Mouse (Mus musculus): ENCODE data around the gene Cyba. TPM values are rescaled to one million over a fixed set of nuclear protein-coding genes. Genes with fewer than 3 reads are reported as not detected.

Gene Cyba
- polyA plus RNA-seq, 1 experiment from 2014 or later = 51.4 TPM

DNA sequence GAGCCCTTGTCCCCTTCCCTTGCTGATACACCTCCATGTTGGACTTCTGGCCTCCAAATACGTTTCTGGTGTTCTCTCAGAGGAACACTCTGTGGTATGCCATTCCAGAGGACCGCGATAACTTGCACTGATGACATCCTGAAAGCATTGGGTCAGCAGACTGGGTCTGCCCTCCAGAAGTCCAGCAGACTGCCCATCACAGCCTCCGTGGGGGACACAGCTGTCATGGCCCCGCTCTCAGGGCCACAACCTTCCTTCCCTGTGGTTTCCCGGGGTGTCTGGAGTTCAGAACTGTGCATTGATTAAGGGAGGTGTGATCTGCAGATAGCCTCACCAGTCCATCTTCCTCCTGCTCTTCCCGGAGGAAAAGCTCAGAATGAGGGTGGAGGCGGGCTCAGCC lies 29.8 kb upstream of the Cyba start:
- no peak overlapping the region for H3K4me2 ChIP-seq
- no peak overlapping the region for H3K9ac ChIP-seq
- no peak overlapping the region for H3K4me3 ChIP-seq
- 67% methylated on average over 8 of the region's 8 CpGs for WGBS
- no peak overlapping the region for H3K27ac ChIP-seq (replicated peaks)
- peaks cover 12% of the 10 kb centered on the region for H3K4me1 ChIP-seq (replicated peaks)
- H3K27me3 ChIP-seq = peaks cover 67% of the 10 kb centered on the region
- ATAC-seq (ENCODE audit: low read depth) = no peak
- H3K9me3 ChIP-seq = no peaks in the 10 kb centered on the region
- H3K36me3 ChIP-seq = peaks cover 25% of the 10 kb centered on the region

DNA sequence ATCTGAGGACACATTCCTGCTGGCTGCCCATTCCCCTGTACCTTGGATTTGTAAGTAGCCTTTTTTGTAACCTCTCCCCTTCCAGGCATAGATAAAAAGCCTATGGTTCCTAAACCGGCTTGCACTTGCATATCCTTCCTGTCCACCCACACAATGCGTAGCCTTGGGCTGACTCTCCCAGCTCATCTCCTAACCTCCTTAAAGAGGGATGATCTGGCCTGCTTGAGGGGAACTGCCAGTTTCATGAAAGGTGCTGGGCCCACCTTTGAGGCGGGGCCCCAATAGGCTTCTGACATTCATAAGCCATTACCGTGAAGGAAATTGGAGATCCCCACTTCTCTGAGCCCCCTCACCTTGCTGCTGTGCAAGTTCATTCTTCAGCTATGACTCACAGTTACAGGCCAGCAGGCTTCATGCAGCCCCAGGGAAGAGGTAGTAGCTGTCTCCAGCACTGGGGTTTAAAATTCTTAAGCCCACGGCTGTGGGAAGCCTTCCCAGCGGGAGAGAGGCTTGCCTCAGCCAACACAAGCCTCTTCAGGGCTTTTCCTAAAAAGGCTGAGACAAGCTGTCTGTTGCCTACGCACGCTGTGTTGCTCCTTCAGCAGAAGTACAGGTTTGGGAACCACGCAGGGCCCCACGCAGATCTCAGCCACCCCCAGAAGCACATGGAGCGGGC lies 28.9 kb upstream of the Cyba start:
- H3K9ac ChIP-seq = no peak overlapping the region
- peaks cover 16% of the 10 kb centered on the region for H3K36me3 ChIP-seq
- no peak overlapping the region for H3K27ac ChIP-seq (replicated peaks)
- peaks cover 76% of the 10 kb centered on the region for H3K27me3 ChIP-seq
- H3K4me2 ChIP-seq = no peak overlapping the region
- peaks cover 12% of the 10 kb centered on the region for H3K4me1 ChIP-seq (replicated peaks)
- H3K9me3 ChIP-seq = no peaks in the 10 kb centered on the region
- H3K4me3 ChIP-seq = no peak overlapping the region
- WGBS = 64% methylated on average over 11 of the region's 11 CpGs
- no peak for ATAC-seq (ENCODE audit: low read depth)

DNA sequence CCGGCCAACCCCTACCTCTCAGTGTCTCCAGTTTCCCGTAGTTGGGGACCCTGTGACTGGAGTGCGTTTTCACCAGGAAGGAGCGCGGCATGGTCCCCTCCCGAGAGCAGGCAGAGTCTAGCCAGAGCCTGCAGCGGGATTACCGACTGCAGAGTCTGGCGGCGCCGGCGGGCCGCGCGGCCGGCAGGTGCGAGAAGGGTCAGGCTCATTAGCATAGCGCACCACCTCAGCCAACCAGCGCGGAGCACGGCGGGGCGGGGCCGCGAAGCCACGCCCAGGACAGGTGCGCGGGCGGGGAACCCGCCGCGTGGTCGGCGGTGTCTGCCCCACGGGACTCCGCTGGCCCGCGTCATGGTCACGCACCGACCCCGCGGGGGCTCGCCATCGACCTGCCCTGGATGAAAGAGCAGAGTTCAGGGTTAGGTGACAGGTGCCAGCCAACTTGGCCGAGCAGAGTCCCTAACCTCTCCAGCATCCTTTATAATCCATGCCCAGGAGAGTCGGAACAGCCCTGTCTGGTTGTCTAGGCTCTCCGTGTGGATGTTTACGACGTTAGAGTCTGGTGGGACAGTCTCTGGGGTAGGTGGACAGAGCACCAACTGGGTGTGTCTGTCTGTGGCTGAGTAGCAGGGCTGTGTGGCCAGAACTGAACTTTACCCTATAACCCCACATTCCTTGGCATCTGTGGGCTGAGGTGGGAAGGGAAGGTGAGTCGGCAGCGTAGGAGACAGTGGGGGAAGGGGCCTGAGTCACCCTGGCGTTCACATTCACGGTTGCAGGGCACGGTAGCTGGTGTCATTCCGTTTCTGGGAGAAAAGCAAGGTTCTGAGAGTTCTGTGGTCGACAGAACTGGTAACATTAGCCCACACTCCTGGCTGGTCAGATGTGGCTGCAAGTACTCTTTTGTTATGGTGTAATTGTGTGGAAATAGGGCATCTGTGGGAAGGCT lies 28.1 kb upstream of the Cyba start, which contains the start of gene Snai3:
Gene Snai3 (minus strand): TSS at position 210 of the 949 bp plus-strand sequence.
- Histone ChIP-seq H3K36me3 (peaks cover 9% of the 10 kb centered on the region), H3K4me1 (replicated peaks) (peaks cover 12% of the 10 kb centered on the region), H3K4me2 (peak within 1 kb of the TSS; percentile 66), H3K27ac (replicated peaks) (no peak within 1 kb of the TSS), H3K9me3 (no peaks in the 10 kb centered on the region), H3K27me3 (peaks cover 84% of the 10 kb centered on the region), H3K4me3 (peak within 1 kb of the TSS; percentile 35), H3K9ac (peak within 1 kb of the TSS; percentile 41; the same call in 1 of the 2 replicates)
- ATAC-seq (ENCODE audit: low read depth) = 0 out of 2 replicates have a peak, but pooled peaks have one; percentile 48
- WGBS = 2% methylated on average over 56 of the region's 56 CpGs

DNA sequence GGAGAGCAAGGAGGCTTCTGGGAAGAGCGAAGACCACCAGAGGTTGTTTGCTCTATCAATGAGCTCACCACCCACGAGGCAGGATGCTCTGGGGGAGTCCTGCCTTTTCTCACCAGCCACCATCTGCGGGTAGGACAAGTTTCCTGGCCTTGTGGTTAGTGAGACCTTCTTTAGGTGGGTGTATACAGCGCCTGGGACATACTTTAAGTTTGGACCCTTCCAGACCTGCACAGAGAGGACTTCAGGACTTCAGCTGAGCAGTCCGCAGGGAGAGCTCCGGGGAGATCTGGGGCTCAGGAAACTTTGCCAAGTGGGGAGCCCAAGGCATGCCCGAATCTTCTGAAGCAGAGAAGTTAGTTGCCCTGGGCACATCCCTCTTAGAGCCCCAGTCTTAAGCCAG lies 27.3 kb upstream of the Cyba start:
- Histone ChIP-seq H3K27me3 (peaks cover 85% of the 10 kb centered on the region), H3K4me1 (replicated peaks) (peaks cover 12% of the 10 kb centered on the region), H3K36me3 (peaks cover under 1% of the 10 kb centered on the region; the same call in 1 of the 2 replicates), H3K4me3 (peak overlapping the region; percentile 35), H3K4me2 (peak overlapping the region; percentile 66), H3K27ac (replicated peaks) (no peak overlapping the region), H3K9me3 (no peaks in the 10 kb centered on the region), H3K9ac (0 out of 2 replicates have a peak overlapping the region, but pooled peaks have one; percentile 41)
- ATAC-seq (ENCODE audit: low read depth) = no peak
- WGBS = 26% methylated on average over 7 of the region's 7 CpGs

DNA sequence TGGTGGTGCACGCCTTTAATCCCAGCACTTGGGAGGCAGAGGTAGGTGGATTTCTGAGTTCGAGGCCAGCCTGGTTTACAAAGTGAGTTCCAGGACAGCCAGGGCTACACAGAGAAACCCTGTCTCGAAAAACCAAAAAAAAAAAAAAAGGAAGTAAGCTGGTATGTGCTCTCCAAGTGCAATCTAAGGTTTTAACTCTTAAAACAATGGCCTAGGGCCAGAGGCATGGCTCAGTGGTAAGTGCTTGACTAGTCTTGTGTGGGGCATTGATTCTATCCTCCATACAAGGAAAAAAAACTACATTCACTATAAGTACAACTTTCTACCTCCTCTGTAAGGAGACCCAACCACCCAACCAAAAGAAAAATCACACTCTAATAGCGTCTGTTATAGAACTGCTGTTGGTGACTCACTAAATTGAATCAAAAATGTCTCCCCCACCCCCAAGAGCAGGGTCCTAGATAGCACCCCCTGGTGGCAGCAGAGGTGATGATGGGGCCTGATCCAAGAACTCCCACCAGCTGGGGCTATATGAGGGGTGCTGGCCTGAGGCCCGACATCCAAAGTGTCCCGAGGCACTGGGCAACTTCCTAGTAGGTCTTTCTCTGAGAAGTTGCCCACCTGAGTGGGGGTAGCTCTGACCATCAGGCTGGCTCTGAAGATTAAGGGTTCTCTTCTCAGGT lies 26.6 kb upstream of the Cyba start:
- H3K27ac ChIP-seq (replicated peaks) = no peak overlapping the region
- H3K9ac ChIP-seq = no peak overlapping the region
- H3K4me1 ChIP-seq (replicated peaks) = peaks cover 12% of the 10 kb centered on the region
- no peak for ATAC-seq (ENCODE audit: low read depth)
- no peak overlapping the region for H3K4me3 ChIP-seq
- no peaks in the 10 kb centered on the region for H3K36me3 ChIP-seq
- no peaks in the 10 kb centered on the region for H3K9me3 ChIP-seq
- WGBS = 64% methylated on average over 6 of the region's 6 CpGs
- H3K27me3 ChIP-seq = peaks cover 85% of the 10 kb centered on the region
- H3K4me2 ChIP-seq = no peak overlapping the region

DNA sequence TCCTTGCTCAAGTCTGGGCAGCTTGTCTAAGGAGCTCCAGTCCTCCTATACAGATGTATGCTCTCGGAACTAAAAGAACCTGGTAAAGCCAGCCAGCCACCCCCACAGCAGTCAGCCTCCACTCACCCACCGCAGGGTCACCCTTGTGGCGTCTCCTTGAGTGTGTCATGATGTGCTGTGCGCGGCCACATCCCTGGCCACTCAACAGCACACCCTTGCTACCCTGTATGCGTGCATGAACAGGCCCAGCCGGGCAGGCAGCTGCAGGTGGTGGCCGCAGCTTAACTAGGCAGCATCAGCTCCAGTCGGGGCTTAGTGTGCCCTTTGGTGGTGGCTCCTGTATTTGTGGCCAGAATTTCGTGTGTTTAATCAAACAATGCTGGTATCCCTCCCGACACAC lies 24.4 kb upstream of the Cyba start:
- Histone ChIP-seq H3K9ac (no peak overlapping the region), H3K9me3 (no peaks in the 10 kb centered on the region), H3K4me3 (no peak overlapping the region), H3K4me1 (replicated peaks) (peaks cover 12% of the 10 kb centered on the region), H3K27ac (replicated peaks) (no peak overlapping the region), H3K36me3 (no peaks in the 10 kb centered on the region), H3K27me3 (peaks cover 65% of the 10 kb centered on the region), H3K4me2 (no peak overlapping the region)
- WGBS = 84% methylated on average over 11 of the region's 11 CpGs
- no peak for ATAC-seq (ENCODE audit: low read depth)

DNA sequence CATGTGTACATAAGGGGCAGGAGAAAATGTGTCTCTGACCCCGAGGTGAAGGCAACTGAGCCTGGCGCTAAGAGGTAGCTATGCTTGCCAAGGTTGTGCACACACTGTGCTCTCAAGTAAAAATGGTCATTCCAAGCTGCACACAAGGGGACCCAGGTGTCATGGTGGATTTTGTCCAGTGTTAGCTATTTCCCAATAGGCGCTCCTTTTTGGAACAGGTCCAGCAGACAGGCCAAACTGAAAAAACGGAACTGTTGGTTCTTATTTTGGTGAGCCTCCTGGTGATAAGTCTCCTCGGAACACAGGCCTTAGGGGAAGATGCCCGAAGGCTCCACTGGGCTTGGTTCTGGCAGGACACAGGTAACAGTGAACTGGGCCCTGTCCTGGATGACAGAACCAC lies 21.7 kb upstream of the Cyba start:
- H3K27ac ChIP-seq (replicated peaks) = no peak overlapping the region
- no peak overlapping the region for H3K4me3 ChIP-seq
- no peaks in the 10 kb centered on the region for H3K36me3 ChIP-seq
- peaks cover 41% of the 10 kb centered on the region for H3K27me3 ChIP-seq
- no peaks in the 10 kb centered on the region for H3K4me1 ChIP-seq (replicated peaks)
- 88% methylated on average over 6 of the region's 6 CpGs for WGBS
- no peak overlapping the region for H3K9ac ChIP-seq
- H3K9me3 ChIP-seq = no peaks in the 10 kb centered on the region
- H3K4me2 ChIP-seq = no peak overlapping the region
- ATAC-seq (ENCODE audit: low read depth) = no peak

DNA sequence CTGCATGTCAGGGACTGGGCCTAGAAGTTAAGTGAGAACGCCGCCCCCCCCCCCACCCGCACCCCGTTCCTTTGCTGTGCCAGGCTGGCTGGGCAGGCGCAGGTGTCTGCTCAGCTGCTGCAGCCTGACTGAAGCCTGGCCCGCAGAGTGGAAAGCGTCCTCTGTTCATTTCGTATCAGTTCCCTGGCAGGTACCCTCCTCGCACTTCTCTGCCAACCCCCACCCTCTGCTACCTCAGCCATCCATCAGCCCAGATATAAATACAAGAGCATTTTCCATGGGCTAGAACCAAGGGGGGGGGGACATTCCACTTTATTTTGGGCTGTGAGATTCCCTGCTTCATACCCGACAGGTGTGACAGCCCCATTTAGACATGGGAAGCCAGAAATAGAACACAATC lies 19.4 kb upstream of the Cyba start:
- no peaks in the 10 kb centered on the region for H3K4me1 ChIP-seq (replicated peaks)
- no peak for ATAC-seq (ENCODE audit: low read depth)
- peaks cover 18% of the 10 kb centered on the region for H3K27me3 ChIP-seq
- H3K27ac ChIP-seq (replicated peaks) = no peak overlapping the region
- H3K9me3 ChIP-seq = no peaks in the 10 kb centered on the region
- 83% methylated on average over 10 of the region's 10 CpGs for WGBS
- H3K9ac ChIP-seq = no peak overlapping the region
- H3K4me2 ChIP-seq = no peak overlapping the region
- no peaks in the 10 kb centered on the region for H3K36me3 ChIP-seq
- H3K4me3 ChIP-seq = no peak overlapping the region

DNA sequence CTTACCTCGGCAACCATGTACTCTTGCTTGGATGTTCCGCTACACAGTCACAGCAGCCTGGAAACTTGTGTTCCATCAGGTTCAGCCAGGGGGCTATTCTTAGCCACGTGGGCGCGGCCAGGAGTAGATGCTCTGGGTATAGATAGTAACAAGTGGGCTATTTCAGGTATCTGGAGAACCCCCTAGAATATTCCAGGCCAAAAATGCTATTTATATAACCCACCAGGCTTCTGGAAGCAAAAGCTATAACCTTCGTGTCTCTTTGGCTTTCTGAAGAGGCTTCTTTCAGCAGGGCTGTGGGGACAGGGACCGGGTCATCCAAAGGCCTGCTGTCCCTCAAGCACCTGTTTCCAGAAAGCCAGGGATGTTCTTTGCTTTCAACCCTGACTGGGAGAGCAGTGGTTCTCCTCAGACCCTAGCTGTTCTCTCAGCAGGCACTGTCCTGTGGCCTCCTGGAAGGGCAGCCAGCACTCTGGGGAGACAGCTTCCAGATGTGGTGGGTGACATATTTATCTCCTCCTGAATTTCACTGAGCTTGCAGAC lies 18.5 kb upstream of the Cyba start:
- H3K36me3 ChIP-seq = no peaks in the 10 kb centered on the region
- H3K4me1 ChIP-seq (replicated peaks) = peaks cover 2% of the 10 kb centered on the region; the same call in 1 of the 2 replicates
- no peak overlapping the region for H3K9ac ChIP-seq
- WGBS = 81% methylated on average over 7 of the region's 7 CpGs
- peaks cover 9% of the 10 kb centered on the region; the same call in 1 of the 2 replicates for H3K27me3 ChIP-seq
- no peak overlapping the region for H3K4me2 ChIP-seq
- no peak overlapping the region for H3K4me3 ChIP-seq
- H3K27ac ChIP-seq (replicated peaks) = no peak overlapping the region
- H3K9me3 ChIP-seq = no peaks in the 10 kb centered on the region
- ATAC-seq (ENCODE audit: low read depth) = no peak

DNA sequence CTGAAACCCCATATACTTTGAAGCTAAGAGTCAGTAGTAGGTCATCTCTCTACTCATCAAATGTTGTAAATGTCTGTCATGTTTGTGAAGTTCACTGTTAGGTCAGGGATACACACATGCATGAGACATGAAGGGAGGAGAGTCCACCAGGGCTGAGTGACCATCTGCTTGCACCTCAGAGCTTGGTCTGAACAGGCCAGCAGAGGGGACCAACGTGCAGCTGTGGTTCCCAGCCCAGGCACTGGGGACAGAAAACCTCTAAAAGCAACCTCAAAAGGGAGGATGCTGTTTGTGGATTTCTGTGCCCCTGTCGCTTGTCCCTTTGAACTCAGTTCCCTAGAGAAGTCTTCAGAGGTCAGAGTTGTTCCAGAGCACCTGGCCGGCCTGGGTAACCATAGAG lies 12.5 kb upstream of the Cyba start:
- Histone ChIP-seq H3K27me3 (no peaks in the 10 kb centered on the region), H3K9ac (peak overlapping the region; percentile 83; the same call in 1 of the 2 replicates), H3K27ac (replicated peaks) (peak overlapping the region; percentile 97), H3K4me3 (peak overlapping the region; percentile 65; the same call in 1 of the 2 replicates), H3K4me1 (replicated peaks) (peaks cover 34% of the 10 kb centered on the region), H3K9me3 (no peaks in the 10 kb centered on the region), H3K36me3 (no peaks in the 10 kb centered on the region), H3K4me2 (peak overlapping the region; percentile 57)
- no peak for ATAC-seq (ENCODE audit: low read depth)
- whole genome bisulfite sequencing = 71% methylated on average over 3 of the region's 3 CpGs

DNA sequence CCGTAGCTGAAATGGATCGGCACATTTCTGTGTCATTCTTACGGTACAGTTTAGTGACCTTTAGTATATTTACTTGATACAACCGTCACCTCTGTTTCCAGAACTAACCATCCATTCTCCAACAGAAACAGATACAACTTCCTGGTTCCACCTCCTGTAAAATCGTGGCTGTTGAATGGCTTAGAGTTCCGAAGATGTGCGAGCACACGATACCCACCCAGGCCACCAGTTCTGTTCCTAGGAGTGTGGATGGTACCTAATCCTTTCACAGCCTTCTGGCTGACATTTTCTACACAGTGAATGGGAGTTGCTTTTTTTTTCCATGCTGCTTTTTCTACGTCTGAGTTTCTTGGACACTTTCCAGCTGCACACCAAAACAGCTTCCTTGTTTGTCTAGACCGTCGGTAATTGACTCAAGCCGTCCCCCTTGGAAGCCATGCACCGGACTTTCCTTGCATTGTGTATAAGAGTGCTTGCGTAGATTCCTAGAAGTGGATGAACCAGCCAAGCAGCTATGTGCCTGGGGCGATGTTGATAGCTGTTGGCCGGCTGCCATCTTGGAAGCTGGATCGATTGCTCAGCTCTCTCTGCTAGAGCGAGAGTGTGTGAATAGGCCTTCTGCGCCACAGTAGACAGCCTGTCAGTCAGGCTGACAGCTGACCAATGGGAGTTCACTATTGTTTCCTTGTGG lies 11.5 kb upstream of the Cyba start:
- H3K4me3 ChIP-seq = peak overlapping the region; percentile 65
- H3K4me2 ChIP-seq = peak overlapping the region; percentile 57
- 12% methylated on average over 19 of the region's 19 CpGs for WGBS
- H3K4me1 ChIP-seq (replicated peaks) = peaks cover 34% of the 10 kb centered on the region
- peaks cover 9% of the 10 kb centered on the region for H3K36me3 ChIP-seq
- peak overlapping the region; percentile 83 for H3K9ac ChIP-seq
- no peaks in the 10 kb centered on the region for H3K9me3 ChIP-seq
- H3K27me3 ChIP-seq = no peaks in the 10 kb centered on the region
- ATAC-seq (ENCODE audit: low read depth) = peak; percentile 38; the same call in 1 of the 2 replicates
- peak overlapping the region; percentile 97 for H3K27ac ChIP-seq (replicated peaks)
